Comparison of ENCODE assay signal across 8 mouse cellular contexts in genomic region chr14:26459516-26459915, GRCm38 (mm10).
DNase-seq lines count a peak whose midpoint lies in the region; ATAC-seq and TF ChIP-seq lines count a peak whose summit lies in the region.
"Had no signal": no experiment of that assay in that cellular context is flagged by ENCODE, and none has a peak within 500 bp of the region (broad histone marks: within the 10 kb centered on the region; RNA-seq: fewer than 3 reads in every experiment).

No protein-coding gene starts in this region.

- H3K9me3 ChIP-seq in intestine, postnatal 0 days (ENCODE audit: control insufficient read depth) = no peaks in the 10 kb centered on the region
- no peaks in the 10 kb centered on the region for H3K9me3 ChIP-seq in intestine, embryonic 15.5 days
- H3K9me3 ChIP-seq in embryonic facial prominence, embryonic 14.5 days (ENCODE audit: control insufficient read depth, low read length) = no peaks in the 10 kb centered on the region
- H3K9me3 ChIP-seq: liver, embryonic 13.5 days had no signal

- no peak for ATAC-seq in intestine, postnatal 0 days
- no peak for ATAC-seq in intestine, embryonic 15.5 days
- ATAC-seq in embryonic facial prominence, embryonic 14.5 days (ENCODE audit: low read depth) = no peak

- H3K4me3 ChIP-seq in intestine, postnatal 0 days (ENCODE audit: low read depth, low read length) = no peak overlapping the region
- no peak overlapping the region for H3K4me3 ChIP-seq in intestine, embryonic 15.5 days (replicated peaks)
- no peak overlapping the region for H3K4me3 ChIP-seq in embryonic facial prominence, embryonic 14.5 days (ENCODE audit: low read depth, low read length)
- H3K4me3 ChIP-seq: liver, embryonic 13.5 days had no signal

- H3K4me1 ChIP-seq in intestine, postnatal 0 days (replicated peaks; ENCODE audit: control insufficient read depth, insufficient read depth, low read length) = no peaks in the 10 kb centered on the region
- H3K4me1 ChIP-seq in intestine, embryonic 15.5 days (replicated peaks) = no peaks in the 10 kb centered on the region
- no peaks in the 10 kb centered on the region for H3K4me1 ChIP-seq in embryonic facial prominence, embryonic 14.5 days (ENCODE audit: control insufficient read depth, insufficient read depth, low read length)

- H3K27me3 ChIP-seq in intestine, postnatal 0 days (replicated peaks; ENCODE audit: control insufficient read depth, insufficient read depth, low read length) = no peaks in the 10 kb centered on the region
- H3K27me3 ChIP-seq in intestine, embryonic 15.5 days (replicated peaks) = no peaks in the 10 kb centered on the region
- H3K27me3 ChIP-seq in embryonic facial prominence, embryonic 14.5 days (replicated peaks; ENCODE audit: control insufficient read depth, insufficient read depth, low read length) = no peaks in the 10 kb centered on the region
- H3K27me3 ChIP-seq: liver, embryonic 13.5 days had no signal

- no peak overlapping the region for H3K4me2 ChIP-seq in intestine, postnatal 0 days (replicated peaks; ENCODE audit: low read depth)
- H3K4me2 ChIP-seq in intestine, embryonic 15.5 days (replicated peaks) = no peak overlapping the region
- no peak overlapping the region for H3K4me2 ChIP-seq in embryonic facial prominence, embryonic 14.5 days (ENCODE audit: low read depth, low read length)
- H3K4me2 ChIP-seq: liver, embryonic 13.5 days had no signal

- peaks cover 30% of the 10 kb centered on the region for H3K36me3 ChIP-seq in intestine, postnatal 0 days (ENCODE audit: control insufficient read depth, insufficient read depth)
- H3K36me3 ChIP-seq in intestine, embryonic 15.5 days = 0 out of 2 replicates have a peak, but pooled peaks cover 4% of the 10 kb centered on the region
- peaks cover 41% of the 10 kb centered on the region for H3K36me3 ChIP-seq in embryonic facial prominence, embryonic 14.5 days (ENCODE audit: control insufficient read depth, insufficient read depth, low read length)

- peak; percentile 64 for TF ChIP-seq CTCF in intestine, postnatal 0 days (IDR thresholded peaks at IDR 0.05; ENCODE audit: low read depth)

- no peak overlapping the region for H3K9ac ChIP-seq in intestine, postnatal 0 days (ENCODE audit: low read depth, low read length)
- H3K9ac ChIP-seq in intestine, embryonic 15.5 days = no peak overlapping the region
- no peak overlapping the region for H3K9ac ChIP-seq in embryonic facial prominence, embryonic 14.5 days (ENCODE audit: low read depth, low read length)
- H3K9ac ChIP-seq: liver, embryonic 13.5 days had no signal

- DNase-seq in testis, postnatal 10 days (ENCODE audit: low spot score) = peak; percentile 76
- no peak for DNase-seq in testis, postnatal 14 days (ENCODE audit: low spot score)
- peak; percentile 19 for DNase-seq in embryonic facial prominence, embryonic 14.5 days (ENCODE audit: low spot score)
- DNase-seq in thymus, postnatal 25 days = peak; percentile 27
- DNase-seq in spleen, postnatal 4 days (ENCODE audit: low spot score in 2 of 2) = no peak
- DNase-seq: liver, embryonic 13.5 days had no signal

- no peak overlapping the region for H3K27ac ChIP-seq in intestine, postnatal 0 days (ENCODE audit: low read depth, low read length)
- no peak overlapping the region for H3K27ac ChIP-seq in intestine, embryonic 15.5 days
- no peak overlapping the region for H3K27ac ChIP-seq in embryonic facial prominence, embryonic 14.5 days (replicated peaks; ENCODE audit: low read depth, low read length)
- H3K27ac ChIP-seq: liver, embryonic 13.5 days had no signal

Comparison
In these comparisons a context has a peak if more than half of its experiments do, and no peak if none do; other contexts are left out.
1. DNase-seq: peak in testis, postnatal 10 days (single experiment), embryonic facial prominence, embryonic 14.5 days (single experiment) and thymus, postnatal 25 days (single experiment); none in testis, postnatal 14 days (single experiment) and spleen, postnatal 4 days (0 of 2).